11 mouse cellular contexts compared by ENCODE assay signal in genomic region chr16:73863748-73864147, GRCm38 (mm10).
DNase-seq lines count a peak whose midpoint lies in the region; ATAC-seq lines count a peak whose summit lies in the region.
"Had no signal": no experiment of that assay in that cellular context is flagged by ENCODE, and none has a peak within 500 bp of the region (broad histone marks: within the 10 kb centered on the region; RNA-seq: fewer than 3 reads in every experiment).

No protein-coding gene starts in this region.

- no peak overlapping the region for H3K9ac ChIP-seq in neural tube, embryonic 13.5 days
- H3K9ac ChIP-seq: liver, embryonic 13.5 days had no signal

- no peaks in the 10 kb centered on the region for H3K9me3 ChIP-seq in neural tube, embryonic 13.5 days
- H3K9me3 ChIP-seq: liver, embryonic 13.5 days had no signal

- peaks cover 25% of the 10 kb centered on the region for H3K4me1 ChIP-seq in neural tube, embryonic 13.5 days (replicated peaks)
- H3K4me1 ChIP-seq: liver, embryonic 13.5 days had no signal

- under 1% methylated on average over 3 of the region's 3 CpGs for WGBS in neural tube, embryonic 13.5 days

- H3K27me3 ChIP-seq in neural tube, embryonic 13.5 days, result no peaks in the 10 kb centered on the region
- H3K27me3 ChIP-seq: CH12.LX; liver, embryonic 13.5 days had no signal

- peak overlapping the region; percentile 6; the same call in 1 of the 2 replicates for H3K4me2 ChIP-seq in neural tube, embryonic 13.5 days
- H3K4me2 ChIP-seq: liver, embryonic 13.5 days had no signal

- intact Hi-C loops in heart, postnatal 10 days (cut with DNase I), result loop anchor here (5.0 kb wide), 1 partner anchor 271 kb away; no protein-coding TSS in a partner anchor

- peak; percentile 8 for DNase-seq in gastrocnemius, postnatal 10 days
- DNase-seq in gastrocnemius, postnatal 25 days, result no peak
- DNase-seq in neural tube, embryonic 10.5 days (ENCODE audit: extremely low spot score, low spot score), result no peak
- peak; percentile 37 to 56 for DNase-seq in heart, postnatal 10 days
- DNase-seq in skeletal muscle tissue, adult 2 months (ENCODE audit: low read depth, low spot score), result peak; percentile 2
- DNase-seq in thymus, postnatal 36 days, result no peak
- no peak for DNase-seq in liver
- DNase-seq: liver, embryonic 13.5 days; spleen, adult 18-20 months had no signal

- no peak for ATAC-seq in neural tube, embryonic 13.5 days (ENCODE audit: low read depth)

- H3K4me3 ChIP-seq in neural tube, embryonic 13.5 days, result no peak overlapping the region
- H3K4me3 ChIP-seq: liver, embryonic 13.5 days had no signal

- no peaks in the 10 kb centered on the region for H3K36me3 ChIP-seq in neural tube, embryonic 13.5 days
- H3K36me3 ChIP-seq: liver, embryonic 13.5 days had no signal

- H3K27ac ChIP-seq in neural tube, embryonic 13.5 days (replicated peaks), result peak overlapping the region; percentile 39
- H3K27ac ChIP-seq: liver, embryonic 13.5 days had no signal

Comparison
In these comparisons a context has a peak if more than half of its experiments do, and no peak if none do; other contexts are left out.
1. DNase-seq: peak in gastrocnemius, postnatal 10 days (single experiment), heart, postnatal 10 days (2 of 2) and skeletal muscle tissue, adult 2 months (single experiment); none in gastrocnemius, postnatal 25 days (single experiment), neural tube, embryonic 10.5 days (single experiment), thymus, postnatal 36 days (0 of 2) and liver (single experiment).